Mouse (Mus musculus): Measurements from ENCODE around the gene Tas1r2.

GRCm38 (mm10) chr4:139702914-139703313 lies 49.6 kb downstream of the Tas1r2 start:
- TF ChIP-seq CTCF (IDR thresholded peaks at IDR 0.05; ENCODE audit: borderline replicate concordance, insufficient read depth, low read length) (no peak), POLR2A (IDR thresholded peaks at IDR 0.05; ENCODE audit: low read depth, low read length) (no peak)
